Mouse (Mus musculus) liver, embryonic 14.5 days (tissue): ENCODE results near the gene Clrn3. TPM values are rescaled to one million over a fixed set of nuclear protein-coding genes. Genes with fewer than 3 reads are reported as not detected.

Experiments used
- ATAC-seq: fragments of 200-750 bp; cut with Nextera tagmentation; 2 replicates; pipeline ENCODE4 v1.8.0; 2017; ENCODE audit warnings: moderate number of reproducible peaks, mild to moderate bottlenecking, moderate library complexity; ENCODE audit not compliant: insufficient read depth
- DNase-seq, 3 experiments: peaks; one replicate each; pipeline ENCODE4 v3.0.0-alpha.2; 2012 to 2013; ENCODE audit warnings: low read depth in 3 of 3, low spot score in 3 of 3
- H3K27ac ChIP-seq: fragments of 300-500 bp; sonication (generic); 2 replicates; pipeline ENCODE4 v1.5.1; 2014; ENCODE audit warnings: moderate library complexity, mild to moderate bottlenecking, control low read depth, inconsistent platforms
- H3K27me3 ChIP-seq: fragments of 300-500 bp; sonication (generic); 2 replicates; pipeline ENCODE4 v1.6.1; 2014; ENCODE audit warnings: mild to moderate bottlenecking, low read length, moderate library complexity; ENCODE audit not compliant: control insufficient read depth, insufficient read depth
- H3K36me3 ChIP-seq: fragments of 300-500 bp; sonication (generic); replicated peaks from 2 replicates; pipeline ENCODE4 v1.6.1; 2014; ENCODE audit warnings: low read depth; ENCODE audit not compliant: control insufficient read depth, insufficient read depth
- H3K4me1 ChIP-seq, 2 experiments: fragments of 200-500 bp in 1 of 2; fragments of 300-500 bp in 1 of 2; sonication (generic) in 1 of 2; replicated peaks; 2 replicates each; pipeline ENCODE4 v1.6.1; 2012 to 2014; ENCODE audit warnings: antibody characterized with exemption in 1 of 2, inconsistent platforms in 1 of 2, low read length in 1 of 2; ENCODE audit not compliant: control insufficient read depth in 2 of 2, insufficient read depth in 2 of 2
- H3K4me2 ChIP-seq: fragments of 300-500 bp; sonication (generic); 2 replicates; pipeline ENCODE4 v1.6.1; 2014; ENCODE audit warnings: low read depth, mild to moderate bottlenecking, control low read depth, moderate library complexity
- H3K4me3 ChIP-seq, 2 experiments: fragments of 200-500 bp in 1 of 2; fragments of 300-500 bp in 1 of 2; sonication (generic) in 1 of 2; 2 replicates each; pipeline ENCODE4 v1.5.1; 2012 to 2014; ENCODE audit warnings: low read depth in 2 of 2, low read length in 2 of 2, mild to moderate bottlenecking in 2 of 2, control low read depth in 1 of 2, inconsistent platforms in 1 of 2, moderate library complexity in 1 of 2; ENCODE audit not compliant: insufficient read depth in 1 of 2
- H3K9ac ChIP-seq: fragments of 300-500 bp; sonication (generic); replicated peaks from 2 replicates; pipeline ENCODE4 v1.6.1; 2014; ENCODE audit warnings: mild to moderate bottlenecking, control low read depth, moderate library complexity
- H3K9me3 ChIP-seq: fragments of 300-500 bp; sonication (generic); 2 replicates; pipeline ENCODE4 v1.6.1; 2016; ENCODE audit warnings: low read length, mixed read lengths; ENCODE audit not compliant: control insufficient read depth
- CTCF ChIP-seq: IDR thresholded peaks from 2 replicates; pipeline ENCODE4 v1.5.1; 2016; ENCODE audit warnings: antibody characterized with exemption, low read depth, control low read depth
- EP300 ChIP-seq: IDR thresholded peaks from 2 replicates; pipeline ENCODE4 v1.6.1; 2016; ENCODE audit warnings: antibody characterized with exemption, low read depth
- WGBS: fragments of 180-500 bp; shearing (Covaris S2); extraction: QIAGEN DNeasy Blood & Tissue Kit; methylation state at CpG from one replicate; pipeline ENCODE4 v1.1.7; 2014; ENCODE audit not compliant: insufficient replicate concordance; 5-methylcytosine and 5-hydroxymethylcytosine counted together
- polyA plus RNA-seq, 2 experiments: library from polyadenylated mRNA; depleted of rRNA in 1 of 2; stranded (reverse) in 1 of 2; unstranded in 1 of 2; fragments of >200 nt; fragmentation: Nextera tagmentation in 1 of 2; extraction: Ambion mirVana in 1 of 2; gene quantifications; 2 replicates each; pipeline versions ENCODE4 v1.2.1 to v1.2.3; 2012 to 2014

The Clrn3 gene
- polyA plus RNA-seq, 2 experiments: not detected

GRCm38 (mm10) chr7:135568550-135568949 is 40.1 kb upstream of the Clrn3 start:
- H3K4me2 ChIP-seq: no peak overlapping the region
- H3K27ac ChIP-seq: no peak overlapping the region
- no peak overlapping the region for H3K9ac ChIP-seq
- DNase-seq: no peak
- no peaks in the 10 kb centered on the region for H3K9me3 ChIP-seq
- WGBS: 65% methylated on average over 2 of the region's 2 CpGs
- no peak overlapping the region for H3K4me3 ChIP-seq
- no peaks in the 10 kb centered on the region for H3K27me3 ChIP-seq
- H3K4me1 ChIP-seq: peaks cover 0 to 10% of the 10 kb centered on the region in 2 experiments; a peak in 1 of 4 replicates
- H3K36me3 ChIP-seq: no peaks in the 10 kb centered on the region
- ATAC-seq: no peak
- TF ChIP-seq CTCF: no peak
- TF ChIP-seq EP300: no peak

DNA sequence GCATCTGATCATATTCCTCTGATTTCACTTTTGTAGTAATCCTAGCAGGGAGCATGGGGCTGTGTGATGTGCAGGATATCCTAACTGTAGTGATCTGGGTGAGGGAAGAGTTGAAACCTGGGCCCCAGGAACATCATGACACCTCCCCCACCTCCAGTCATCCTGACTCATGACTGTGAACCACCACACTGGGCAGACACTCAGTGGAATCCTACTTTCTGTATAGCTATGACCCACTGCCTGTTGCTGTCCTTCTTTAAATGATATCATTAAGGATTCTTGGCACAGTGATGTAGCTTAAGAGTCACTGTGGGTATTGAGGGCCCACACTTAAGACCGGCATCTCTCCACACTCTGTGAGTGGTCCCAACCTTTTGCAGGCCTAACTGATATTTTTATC is 39.1 kb upstream of the Clrn3 start:
- H3K4me2 ChIP-seq: no peak overlapping the region
- H3K27ac ChIP-seq: no peak overlapping the region
- no peak for DNase-seq
- H3K27me3 ChIP-seq: no peaks in the 10 kb centered on the region
- no peak overlapping the region for H3K4me3 ChIP-seq
- H3K4me1 ChIP-seq: peaks cover 0 to 8% of the 10 kb centered on the region in 2 experiments; a peak in 1 of 4 replicates
- TF ChIP-seq CTCF: no peak
- no peak for TF ChIP-seq EP300
- no peak for ATAC-seq
- 37% methylated on average over 1 of the region's 1 CpGs for WGBS
- no peaks in the 10 kb centered on the region for H3K9me3 ChIP-seq
- no peaks in the 10 kb centered on the region for H3K36me3 ChIP-seq
- H3K9ac ChIP-seq: no peak overlapping the region

GRCm38 (mm10) chr7:135566013-135566412 is 37.6 kb upstream of the Clrn3 start:
- H3K9ac ChIP-seq: no peak overlapping the region
- no peak overlapping the region for H3K4me3 ChIP-seq
- H3K27ac ChIP-seq: no peak overlapping the region
- no peak for TF ChIP-seq EP300
- TF ChIP-seq CTCF: no peak
- WGBS: 63% methylated on average over 5 of the region's 5 CpGs
- ATAC-seq (no peak), DNase-seq (no peak)
- no peaks in the 10 kb centered on the region for H3K27me3 ChIP-seq
- H3K4me1 ChIP-seq: peaks cover 0 to 8% of the 10 kb centered on the region in 2 experiments; a peak in 1 of 4 replicates
- H3K36me3 ChIP-seq: no peaks in the 10 kb centered on the region
- H3K4me2 ChIP-seq: no peak overlapping the region
- H3K9me3 ChIP-seq: no peaks in the 10 kb centered on the region

GRCm38 (mm10) chr7:135564022-135564421 is 35.6 kb upstream of the Clrn3 start:
- Histone ChIP-seq H3K4me1 (peaks cover 0 to 8% of the 10 kb centered on the region in 2 experiments; a peak in 1 of 4 replicates), H3K4me3 (no peak overlapping the region), H3K9ac (no peak overlapping the region), H3K9me3 (no peaks in the 10 kb centered on the region), H3K27me3 (no peaks in the 10 kb centered on the region), H3K27ac (no peak overlapping the region), H3K36me3 (no peaks in the 10 kb centered on the region), H3K4me2 (no peak overlapping the region)
- no peak for DNase-seq
- TF ChIP-seq CTCF: no peak
- TF ChIP-seq EP300: no peak
- ATAC-seq: no peak
- 68% methylated on average over 8 of the region's 8 CpGs for WGBS

GRCm38 (mm10) chr7:135560280-135560679 is 31.8 kb upstream of the Clrn3 start:
- TF ChIP-seq EP300: no peak
- TF ChIP-seq CTCF: no peak
- no peak overlapping the region for H3K9ac ChIP-seq
- no peaks in the 10 kb centered on the region for H3K9me3 ChIP-seq
- no peak for ATAC-seq
- no peak overlapping the region for H3K27ac ChIP-seq
- H3K27me3 ChIP-seq: no peaks in the 10 kb centered on the region
- no peak overlapping the region for H3K4me3 ChIP-seq
- H3K4me1 ChIP-seq: peaks cover 0 to 6% of the 10 kb centered on the region in 2 experiments; a peak in 1 of 4 replicates
- no peak for DNase-seq
- 73% methylated on average over 1 of the region's 1 CpGs for WGBS
- no peak overlapping the region for H3K4me2 ChIP-seq
- no peaks in the 10 kb centered on the region for H3K36me3 ChIP-seq
